Mouse (Mus musculus) ES-E14 (cell line): ENCODE data around the gene Sept9. TPM values are rescaled to one million over a fixed set of nuclear protein-coding genes. Genes with fewer than 3 reads are reported as not detected.
A peak's percentile ranks its signal among the peaks of the same experiment; 100 is the strongest.

Source experiments
- DNase-seq: peaks from one replicate; pipeline ENCODE4 v3.0.0-alpha.2; 2013; ENCODE audit warnings: low read depth, low spot score
- H3K27ac ChIP-seq: 2 replicates; pipeline ENCODE4 v1.5.1; 2012; ENCODE audit warnings: low read depth, mild to moderate bottlenecking, low read length, moderate library complexity, mixed read lengths; ENCODE audit not compliant: poor library complexity, insufficient read depth, severe bottlenecking
- H3K36me3 ChIP-seq: 2 replicates; pipeline ENCODE4 v1.6.1; 2012; ENCODE audit warnings: mild to moderate bottlenecking, low read length, moderate library complexity, mixed read lengths; ENCODE audit not compliant: control insufficient read depth, poor library complexity, insufficient read depth, severe bottlenecking
- H3K4me1 ChIP-seq, 2 experiments: fragments of 150-350 bp in 1 of 2; sonication (generic) in 1 of 2; 2 replicates each; pipeline ENCODE4 v1.6.1; 2012; ENCODE audit warnings: low read length in 2 of 2, mild to moderate bottlenecking in 1 of 2, mixed read lengths in 1 of 2; ENCODE audit not compliant: control insufficient read depth in 2 of 2, insufficient read depth in 2 of 2, poor library complexity in 1 of 2
- H3K4me3 ChIP-seq, 2 experiments: fragments of 150-350 bp in 1 of 2; sonication (generic) in 1 of 2; 2 replicates each; pipeline ENCODE4 v1.5.1; 2012; ENCODE audit warnings: low read length in 2 of 2, low read depth in 1 of 2, mild to moderate bottlenecking in 1 of 2, mixed read lengths in 1 of 2; ENCODE audit not compliant: insufficient read depth in 1 of 2, poor library complexity in 1 of 2, severe bottlenecking in 1 of 2
- H3K9ac ChIP-seq: 2 replicates; pipeline ENCODE4 v1.6.1; 2012; ENCODE audit warnings: low read depth, mild to moderate bottlenecking, low read length, mixed read lengths; ENCODE audit not compliant: poor library complexity, insufficient read depth, severe bottlenecking
- H3K9me3 ChIP-seq: fragments of 150-350 bp; sonication (generic); 2 replicates; pipeline ENCODE4 v1.6.1; 2012; ENCODE audit warnings: low read depth, mild to moderate bottlenecking, low read length; ENCODE audit not compliant: control insufficient read depth, insufficient read depth
- CHD2 ChIP-seq: IDR thresholded peaks from 2 replicates; pipeline ENCODE4 v1.6.1; 2014; ENCODE audit warnings: mild to moderate bottlenecking, low read depth, low read length, inconsistent platforms
- HCFC1 ChIP-seq: IDR thresholded peaks from 2 replicates; pipeline ENCODE4 v1.6.1; 2012; ENCODE audit warnings: low read length, inconsistent platforms, borderline replicate concordance; ENCODE audit not compliant: insufficient read depth
- MAFK ChIP-seq: IDR thresholded peaks from 2 replicates; pipeline ENCODE4 v1.6.1; 2014; ENCODE audit warnings: mild to moderate bottlenecking, low read depth, low read length, inconsistent platforms; ENCODE audit not compliant: insufficient read depth
- ZC3H11A ChIP-seq: IDR thresholded peaks from 2 replicates; pipeline ENCODE4 v1.6.1; 2012; ENCODE audit warnings: low read depth, mild to moderate bottlenecking, inconsistent platforms, low read length, borderline replicate concordance
- ZNF384 ChIP-seq: IDR thresholded peaks from 2 replicates; pipeline ENCODE4 v1.6.1; 2012; ENCODE audit warnings: low read depth, low read length, inconsistent platforms
- in situ Hi-C, 2 experiments: fragments of 600-800 bp; cut with MboI; formaldehyde crosslinking; loops; one replicate each; pipeline ENCODE4 v1.15.1; 2025; ENCODE audit warnings: low sequenced_read_pairs in 2 of 2, inconsistent platforms in 1 of 2; ENCODE audit not compliant: unreplicated experiment in 2 of 2
- total RNA-seq: library from RNA; depleted of rRNA; stranded (reverse); fragments of 300-350 nt; gene quantifications from 2 replicates; pipeline ENCODE4 v1.2.3, GENCODE M21; 2012

Gene Sept9
- total RNA-seq, 1 experiment: 65.7 TPM

DNA sequence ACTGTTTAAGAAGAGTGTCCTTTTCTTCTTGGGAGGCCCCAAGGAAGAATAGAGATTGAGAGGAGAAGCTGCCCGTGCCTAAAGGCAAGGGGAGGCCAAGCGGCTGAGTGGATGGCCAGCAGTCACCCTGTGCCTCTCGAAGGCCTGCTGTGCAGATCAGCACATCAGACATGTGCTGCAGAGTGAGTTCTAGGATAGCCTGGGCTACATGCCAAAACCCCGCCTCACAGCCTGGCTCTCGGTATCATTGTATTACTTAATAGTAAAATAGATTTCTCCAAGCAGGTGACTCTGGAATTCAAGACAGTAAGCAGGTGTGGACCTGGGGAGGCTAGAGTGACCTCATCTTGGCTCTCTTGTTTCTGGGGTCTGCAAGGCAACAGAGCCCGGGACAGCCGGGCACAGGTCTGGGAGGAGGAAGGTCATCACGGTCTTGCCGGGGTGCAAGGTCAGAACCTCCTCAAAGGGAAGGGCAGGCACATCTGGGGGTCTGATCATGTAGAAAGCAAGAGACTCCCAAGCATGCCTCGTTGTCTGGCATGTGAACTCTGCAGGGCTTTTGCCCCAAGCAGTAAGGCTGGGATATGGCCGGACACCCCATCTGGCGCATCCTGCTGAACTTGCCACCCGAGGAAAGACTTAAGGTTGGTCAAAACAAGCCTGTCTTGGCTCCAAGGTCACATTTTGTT, 40.1 kb upstream of the Sept9 start:
- H3K4me3 ChIP-seq: no peak overlapping the region
- peaks cover 0 to 12% of the 10 kb centered on the region in 2 experiments; a peak in 2 of 4 replicates for H3K4me1 ChIP-seq
- no peaks in the 10 kb centered on the region for H3K9me3 ChIP-seq
- H3K9ac ChIP-seq: no peak overlapping the region
- peaks cover 30% of the 10 kb centered on the region for H3K36me3 ChIP-seq
- no peak for TF ChIP-seq ZC3H11A
- no peak for TF ChIP-seq CHD2
- TF ChIP-seq MAFK: no peak
- TF ChIP-seq ZNF384: no peak
- no peak for TF ChIP-seq HCFC1
- no peak for DNase-seq
- in situ Hi-C loops: no loop called here
- no peak overlapping the region for H3K27ac ChIP-seq

DNA sequence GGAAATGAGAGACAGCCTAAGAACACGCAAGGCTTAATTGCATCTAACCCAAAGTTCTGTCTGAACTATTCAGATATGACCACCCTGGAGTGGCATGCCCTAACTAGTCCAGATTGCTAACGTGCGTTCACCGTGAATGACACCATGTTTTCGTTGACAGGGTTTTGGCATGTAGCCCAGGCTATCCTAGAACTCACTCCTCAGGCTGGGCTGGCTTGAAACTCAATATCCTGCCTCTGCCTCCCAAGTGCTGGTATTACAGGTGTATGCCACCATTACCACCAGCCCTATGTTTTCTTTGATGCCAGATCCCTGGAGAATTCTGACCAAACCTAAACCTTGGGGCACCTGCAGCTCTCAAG, 39.5 kb upstream of the Sept9 start:
- TF ChIP-seq MAFK (no peak), CHD2 (no peak), HCFC1 (no peak), ZNF384 (no peak), ZC3H11A (no peak)
- DNase-seq: no peak
- Histone ChIP-seq H3K4me3 (no peak overlapping the region), H3K27ac (no peak overlapping the region), H3K4me1 (peaks cover 0 to 9% of the 10 kb centered on the region in 2 experiments; a peak in 2 of 4 replicates), H3K36me3 (peaks cover 27% of the 10 kb centered on the region), H3K9ac (no peak overlapping the region), H3K9me3 (no peaks in the 10 kb centered on the region)
- in situ Hi-C loops: no loop called here

DNA sequence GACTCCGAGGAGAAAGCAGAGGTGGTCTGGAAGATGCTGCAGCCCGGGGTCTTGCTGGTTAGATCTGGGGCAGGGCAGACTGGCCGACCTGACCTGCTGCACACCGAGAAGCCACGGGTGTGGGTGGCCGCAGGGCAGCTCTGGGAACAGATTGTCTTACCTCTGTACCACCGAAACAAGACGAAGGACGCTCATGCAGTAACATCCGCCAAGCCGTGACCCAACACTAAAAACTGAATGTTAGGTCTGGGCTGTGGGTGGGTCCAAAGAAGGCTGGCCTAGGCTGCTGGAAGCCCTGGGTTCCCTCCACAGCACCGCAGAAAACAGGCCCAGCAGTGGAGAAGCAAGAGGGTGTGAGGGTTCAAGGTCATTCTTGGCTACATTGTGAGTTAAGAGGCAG, 38.7 kb upstream of the Sept9 start:
- Histone ChIP-seq H3K9ac (no peak overlapping the region), H3K9me3 (no peaks in the 10 kb centered on the region), H3K36me3 (peaks cover 19% of the 10 kb centered on the region), H3K27ac (no peak overlapping the region), H3K4me1 (peaks cover 0 to 9% of the 10 kb centered on the region in 2 experiments; a peak in 2 of 4 replicates), H3K4me3 (no peak overlapping the region)
- TF ChIP-seq ZNF384 (no peak), MAFK (no peak), ZC3H11A (no peak), HCFC1 (no peak), CHD2 (no peak)
- DNase-seq: no peak
- in situ Hi-C loops: no loop called here

DNA sequence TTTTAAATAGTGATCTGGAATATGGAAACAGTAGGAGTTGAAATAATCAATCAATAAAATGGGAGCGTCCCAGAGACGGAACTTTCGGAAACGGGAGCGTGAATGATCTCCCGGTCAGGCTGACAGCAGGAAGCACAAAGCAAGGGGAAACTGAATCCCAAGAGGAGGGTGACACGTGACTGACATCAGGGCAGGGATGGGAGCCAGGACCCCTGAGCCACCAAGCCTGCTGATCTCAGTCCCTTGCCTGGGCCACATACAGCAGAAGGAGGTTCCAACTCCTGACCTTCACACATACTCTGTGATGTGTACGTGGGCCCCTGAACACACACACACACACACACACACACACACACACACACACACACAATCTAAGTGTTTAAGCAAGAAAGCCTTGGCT, 37.9 kb upstream of the Sept9 start:
- H3K27ac ChIP-seq: no peak overlapping the region
- no peak for TF ChIP-seq MAFK
- no peaks in the 10 kb centered on the region for H3K9me3 ChIP-seq
- H3K4me1 ChIP-seq: peaks cover 0 to 4% of the 10 kb centered on the region in 2 experiments; a peak in 2 of 4 replicates
- no peak for DNase-seq
- in situ Hi-C loops: no loop called here
- H3K36me3 ChIP-seq: peaks cover 14% of the 10 kb centered on the region
- no peak overlapping the region for H3K9ac ChIP-seq
- no peak overlapping the region for H3K4me3 ChIP-seq

DNA sequence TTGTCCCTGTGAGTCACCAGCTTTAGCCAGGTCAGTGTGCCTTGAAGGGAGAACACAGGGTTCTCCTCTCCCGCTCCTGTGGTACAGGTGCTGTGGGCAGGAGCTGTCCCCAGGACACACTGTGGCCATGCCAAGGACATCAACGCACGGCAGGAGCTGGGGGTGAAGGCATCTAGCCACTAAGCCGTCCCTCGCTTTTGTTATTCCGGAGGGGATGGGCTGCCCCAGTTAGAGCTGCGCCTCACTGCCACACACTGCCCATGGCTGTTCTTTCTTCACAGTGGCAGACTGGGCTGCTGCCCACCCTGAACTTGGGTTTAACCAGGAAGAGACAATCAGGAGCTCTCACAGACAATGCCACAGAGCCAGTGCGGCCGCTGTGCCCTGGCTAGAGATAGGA, 36.4 kb upstream of the Sept9 start:
- Histone ChIP-seq H3K4me1 (0 out of 4 replicates have a peak, but pooled peaks cover 0 to 2% of the 10 kb centered on the region in 2 experiments), H3K27ac (peak overlapping the region; percentile 18; the same call in 1 of the 2 replicates), H3K36me3 (peaks cover 13% of the 10 kb centered on the region), H3K9me3 (no peaks in the 10 kb centered on the region), H3K4me3 (no peak overlapping the region), H3K9ac (peak overlapping the region; percentile 31; the same call in 1 of the 2 replicates)
- in situ Hi-C loops: no loop called here
- no peak for TF ChIP-seq CHD2
- no peak for TF ChIP-seq ZNF384
- DNase-seq: no peak
